Mouse (Mus musculus): ENCODE data around the gene Ankmy2. TPM values are rescaled to one million over a fixed set of nuclear protein-coding genes. Genes with fewer than 3 reads are reported as not detected.
A peak's percentile ranks its signal among the peaks of the same experiment; 100 is the strongest.

Gene Ankmy2
- polyA plus RNA-seq (2014; fragmentation: Nextera tagmentation; extraction: Ambion mirVana) = 28.6 and 34.0 TPM in 2 replicates

GRCm38 (mm10) chr12:36156637-36157303 is at the start of gene Ankmy2:
Ankmy2 (plus strand) TSS chr12:36157114.
- Histone ChIP-seq H3K4me1 (ENCODE audit: control insufficient read depth, insufficient read depth, low read length) (peaks cover 15% of the 10 kb centered on the region; the same call in 1 of the 2 replicates), H3K9ac (ENCODE audit: low read depth, low read length) (peak within 1 kb of the TSS; percentile 94), H3K4me3 (ENCODE audit: low read depth, low read length) (peak within 1 kb of the TSS; percentile 93), H3K27me3 (ENCODE audit: control insufficient read depth, insufficient read depth, low read length) (no peaks in the 10 kb centered on the region), H3K36me3 (ENCODE audit: control insufficient read depth, insufficient read depth, low read length) (no peaks in the 10 kb centered on the region), H3K4me2 (peak within 1 kb of the TSS; percentile 84), H3K9me3 (replicated peaks; ENCODE audit: control insufficient read depth, low read length) (no peaks in the 10 kb centered on the region), H3K27ac (ENCODE audit: low read depth, low read length) (peak within 1 kb of the TSS; percentile 92)
- ATAC-seq (replicated peaks; ENCODE audit: insufficient number of reproducible peaks, low FRiP score, low TSS enrichment) = peak; percentile 96
- WGBS (ENCODE audit: insufficient replicate concordance) = under 1% methylated on average over 42 of the region's 42 CpGs

GRCm38 (mm10) chr12:36108442-36108841 is 48.5 kb upstream of the Ankmy2 start:
- Histone ChIP-seq H3K36me3 (ENCODE audit: control insufficient read depth, insufficient read depth, low read length) (peaks cover 45% of the 10 kb centered on the region), H3K27ac (ENCODE audit: low read depth, low read length) (no peak overlapping the region), H3K9me3 (replicated peaks; ENCODE audit: control insufficient read depth, low read length) (no peaks in the 10 kb centered on the region), H3K4me1 (ENCODE audit: control insufficient read depth, insufficient read depth, low read length) (no peaks in the 10 kb centered on the region), H3K9ac (ENCODE audit: low read depth, low read length) (no peak overlapping the region), H3K4me3 (ENCODE audit: low read depth, low read length) (no peak overlapping the region), H3K4me2 (no peak overlapping the region), H3K27me3 (ENCODE audit: control insufficient read depth, insufficient read depth, low read length) (no peaks in the 10 kb centered on the region)
- WGBS (ENCODE audit: insufficient replicate concordance) = 93% methylated on average over 5 of the region's 5 CpGs
- ATAC-seq (replicated peaks; ENCODE audit: insufficient number of reproducible peaks, low FRiP score, low TSS enrichment) = no peak

- no peak for ATAC-seq (replicated peaks; ENCODE audit: insufficient number of reproducible peaks, low FRiP score, low TSS enrichment)
- H3K9ac ChIP-seq (ENCODE audit: low read depth, low read length) = no peak overlapping the region
- no peaks in the 10 kb centered on the region for H3K9me3 ChIP-seq (replicated peaks; ENCODE audit: control insufficient read depth, low read length)
- H3K27me3 ChIP-seq (ENCODE audit: control insufficient read depth, insufficient read depth, low read length) = no peaks in the 10 kb centered on the region
- H3K27ac ChIP-seq (ENCODE audit: low read depth, low read length) = no peak overlapping the region
- peaks cover 42% of the 10 kb centered on the region for H3K36me3 ChIP-seq (ENCODE audit: control insufficient read depth, insufficient read depth, low read length)
- 86% methylated on average over 5 of the region's 5 CpGs for WGBS (ENCODE audit: insufficient replicate concordance)
- no peak overlapping the region for H3K4me3 ChIP-seq (ENCODE audit: low read depth, low read length)
- no peaks in the 10 kb centered on the region for H3K4me1 ChIP-seq (ENCODE audit: control insufficient read depth, insufficient read depth, low read length)
- H3K4me2 ChIP-seq = no peak overlapping the region
Measured at GRCm38 (mm10) chr12:36110457-36110856, 46.5 kb upstream of the Ankmy2 start.

GRCm38 (mm10) chr12:36111110-36111509 is 45.8 kb upstream of the Ankmy2 start:
- no peaks in the 10 kb centered on the region for H3K9me3 ChIP-seq (replicated peaks; ENCODE audit: control insufficient read depth, low read length)
- WGBS (ENCODE audit: insufficient replicate concordance) = 89% methylated on average over 5 of the region's 5 CpGs
- ATAC-seq (replicated peaks; ENCODE audit: insufficient number of reproducible peaks, low FRiP score, low TSS enrichment) = no peak
- no peak overlapping the region for H3K9ac ChIP-seq (ENCODE audit: low read depth, low read length)
- H3K4me2 ChIP-seq = no peak overlapping the region
- no peak overlapping the region for H3K27ac ChIP-seq (ENCODE audit: low read depth, low read length)
- no peaks in the 10 kb centered on the region for H3K4me1 ChIP-seq (ENCODE audit: control insufficient read depth, insufficient read depth, low read length)
- peaks cover 42% of the 10 kb centered on the region for H3K36me3 ChIP-seq (ENCODE audit: control insufficient read depth, insufficient read depth, low read length)
- no peaks in the 10 kb centered on the region for H3K27me3 ChIP-seq (ENCODE audit: control insufficient read depth, insufficient read depth, low read length)
- no peak overlapping the region for H3K4me3 ChIP-seq (ENCODE audit: low read depth, low read length)

GRCm38 (mm10) chr12:36112081-36112480 is 44.8 kb upstream of the Ankmy2 start:
- H3K36me3 ChIP-seq (ENCODE audit: control insufficient read depth, insufficient read depth, low read length) = peaks cover 40% of the 10 kb centered on the region
- ATAC-seq (replicated peaks; ENCODE audit: insufficient number of reproducible peaks, low FRiP score, low TSS enrichment) = no peak
- no peaks in the 10 kb centered on the region for H3K4me1 ChIP-seq (ENCODE audit: control insufficient read depth, insufficient read depth, low read length)
- H3K4me3 ChIP-seq (ENCODE audit: low read depth, low read length) = no peak overlapping the region
- H3K9me3 ChIP-seq (replicated peaks; ENCODE audit: control insufficient read depth, low read length) = no peaks in the 10 kb centered on the region
- WGBS (ENCODE audit: insufficient replicate concordance) = 95% methylated on average over 3 of the region's 3 CpGs
- H3K27me3 ChIP-seq (ENCODE audit: control insufficient read depth, insufficient read depth, low read length) = no peaks in the 10 kb centered on the region
- no peak overlapping the region for H3K4me2 ChIP-seq
- no peak overlapping the region for H3K27ac ChIP-seq (ENCODE audit: low read depth, low read length)
- no peak overlapping the region for H3K9ac ChIP-seq (ENCODE audit: low read depth, low read length)

- no peaks in the 10 kb centered on the region for H3K4me1 ChIP-seq (ENCODE audit: control insufficient read depth, insufficient read depth, low read length)
- ATAC-seq (replicated peaks; ENCODE audit: insufficient number of reproducible peaks, low FRiP score, low TSS enrichment) = no peak
- no peak overlapping the region for H3K4me3 ChIP-seq (ENCODE audit: low read depth, low read length)
- no peak overlapping the region for H3K27ac ChIP-seq (ENCODE audit: low read depth, low read length)
- H3K27me3 ChIP-seq (ENCODE audit: control insufficient read depth, insufficient read depth, low read length) = no peaks in the 10 kb centered on the region
- no peaks in the 10 kb centered on the region for H3K9me3 ChIP-seq (replicated peaks; ENCODE audit: control insufficient read depth, low read length)
- WGBS (ENCODE audit: insufficient replicate concordance) = 89% methylated on average over 6 of the region's 6 CpGs
- peaks cover 27% of the 10 kb centered on the region for H3K36me3 ChIP-seq (ENCODE audit: control insufficient read depth, insufficient read depth, low read length)
- H3K4me2 ChIP-seq = no peak overlapping the region
- no peak overlapping the region for H3K9ac ChIP-seq (ENCODE audit: low read depth, low read length)
Measured at GRCm38 (mm10) chr12:36117161-36117560, 39.8 kb upstream of the Ankmy2 start.

- no peak overlapping the region for H3K4me2 ChIP-seq
- no peak for ATAC-seq (replicated peaks; ENCODE audit: insufficient number of reproducible peaks, low FRiP score, low TSS enrichment)
- no peaks in the 10 kb centered on the region for H3K9me3 ChIP-seq (replicated peaks; ENCODE audit: control insufficient read depth, low read length)
- 90% methylated on average over 3 of the region's 3 CpGs for WGBS (ENCODE audit: insufficient replicate concordance)
- no peak overlapping the region for H3K4me3 ChIP-seq (ENCODE audit: low read depth, low read length)
- peaks cover 30% of the 10 kb centered on the region for H3K36me3 ChIP-seq (ENCODE audit: control insufficient read depth, insufficient read depth, low read length)
- H3K9ac ChIP-seq (ENCODE audit: low read depth, low read length) = no peak overlapping the region
- no peaks in the 10 kb centered on the region for H3K27me3 ChIP-seq (ENCODE audit: control insufficient read depth, insufficient read depth, low read length)
- H3K4me1 ChIP-seq (ENCODE audit: control insufficient read depth, insufficient read depth, low read length) = no peaks in the 10 kb centered on the region
- no peak overlapping the region for H3K27ac ChIP-seq (ENCODE audit: low read depth, low read length)
Measured at GRCm38 (mm10) chr12:36119244-36119643, 37.7 kb upstream of the Ankmy2 start.

GRCm38 (mm10) chr12:36126049-36126448 is 30.9 kb upstream of the Ankmy2 start:
- H3K36me3 ChIP-seq (ENCODE audit: control insufficient read depth, insufficient read depth, low read length) = peaks cover 24% of the 10 kb centered on the region
- H3K9me3 ChIP-seq (replicated peaks; ENCODE audit: control insufficient read depth, low read length) = no peaks in the 10 kb centered on the region
- no peak for ATAC-seq (replicated peaks; ENCODE audit: insufficient number of reproducible peaks, low FRiP score, low TSS enrichment)
- H3K27ac ChIP-seq (ENCODE audit: low read depth, low read length) = no peak overlapping the region
- no peaks in the 10 kb centered on the region for H3K27me3 ChIP-seq (ENCODE audit: control insufficient read depth, insufficient read depth, low read length)
- H3K4me2 ChIP-seq = no peak overlapping the region
- no peaks in the 10 kb centered on the region for H3K4me1 ChIP-seq (ENCODE audit: control insufficient read depth, insufficient read depth, low read length)
- WGBS (ENCODE audit: insufficient replicate concordance) = 90% methylated on average over 5 of the region's 5 CpGs
- H3K4me3 ChIP-seq (ENCODE audit: low read depth, low read length) = no peak overlapping the region
- no peak overlapping the region for H3K9ac ChIP-seq (ENCODE audit: low read depth, low read length)

GRCm38 (mm10) chr12:36129826-36130225 is 27.1 kb upstream of the Ankmy2 start:
- 87% methylated on average over 5 of the region's 5 CpGs for WGBS (ENCODE audit: insufficient replicate concordance)
- H3K36me3 ChIP-seq (ENCODE audit: control insufficient read depth, insufficient read depth, low read length) = peaks cover 14% of the 10 kb centered on the region

More at GRCm38 (mm10) chr12:36129826-36130225, 27.1 kb upstream of the Ankmy2 start:
- ATAC-seq (replicated peaks; ENCODE audit: insufficient number of reproducible peaks, low FRiP score, low TSS enrichment) = no peak
- H3K9ac ChIP-seq (ENCODE audit: low read depth, low read length) = no peak overlapping the region
- no peak overlapping the region for H3K4me3 ChIP-seq (ENCODE audit: low read depth, low read length)
- no peaks in the 10 kb centered on the region for H3K27me3 ChIP-seq (ENCODE audit: control insufficient read depth, insufficient read depth, low read length)
- no peak overlapping the region for H3K27ac ChIP-seq (ENCODE audit: low read depth, low read length)
- no peak overlapping the region for H3K4me2 ChIP-seq
- no peaks in the 10 kb centered on the region for H3K9me3 ChIP-seq (replicated peaks; ENCODE audit: control insufficient read depth, low read length)
- 0 out of 2 replicates have a peak, but pooled peaks cover 4% of the 10 kb centered on the region for H3K4me1 ChIP-seq (ENCODE audit: control insufficient read depth, insufficient read depth, low read length)
